Mouse (Mus musculus) kidney, adult 11 months (tissue): ENCODE measurements around the gene Chkb.
A peak's percentile ranks its signal among the peaks of the same experiment; 100 is the strongest.
"Not testable (repeated sequence)": the region's sequence is repeated elsewhere in the genome, so short reads cannot be mapped to it uniquely, and the experiment has no call there.

ENCODE experiments used
- DNase-seq: peaks from one replicate; pipeline ENCODE4 v3.0.0; 2022

Gene Chkb

GRCm38 (mm10) chr15:89452906-89453864 lies 23.5 kb upstream of the Chkb start:
- DNase-seq = peak; percentile 34

DNA sequence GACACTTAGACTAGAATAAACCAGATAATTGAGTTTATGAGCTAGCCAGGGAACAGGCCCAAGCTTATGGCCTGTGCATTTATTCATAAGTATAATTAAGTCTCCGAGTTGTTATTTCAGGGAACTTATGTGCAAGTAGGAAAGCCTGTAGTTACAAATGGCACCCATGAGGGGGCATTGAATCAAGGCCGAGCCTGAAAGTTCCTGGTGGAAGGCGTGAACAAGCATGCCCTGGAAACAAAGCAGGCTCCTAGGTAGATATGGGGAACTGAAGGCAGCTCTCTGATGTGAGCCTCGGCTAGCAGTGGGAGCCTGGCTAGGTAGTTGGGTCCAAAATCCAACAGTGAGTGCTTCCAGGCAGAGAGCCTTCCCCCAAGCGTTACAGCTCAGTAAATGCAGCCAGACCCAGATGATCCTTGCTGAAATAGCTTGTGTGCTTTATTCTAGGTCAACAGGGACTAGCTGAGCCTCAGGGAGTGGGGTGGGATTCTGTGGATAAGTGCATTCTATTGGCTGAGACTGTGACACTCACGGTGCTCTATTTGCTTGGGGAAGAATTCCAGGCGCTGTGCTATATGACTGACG lies 12.9 kb upstream of the Chkb start:
- no peak for DNase-seq

DNA sequence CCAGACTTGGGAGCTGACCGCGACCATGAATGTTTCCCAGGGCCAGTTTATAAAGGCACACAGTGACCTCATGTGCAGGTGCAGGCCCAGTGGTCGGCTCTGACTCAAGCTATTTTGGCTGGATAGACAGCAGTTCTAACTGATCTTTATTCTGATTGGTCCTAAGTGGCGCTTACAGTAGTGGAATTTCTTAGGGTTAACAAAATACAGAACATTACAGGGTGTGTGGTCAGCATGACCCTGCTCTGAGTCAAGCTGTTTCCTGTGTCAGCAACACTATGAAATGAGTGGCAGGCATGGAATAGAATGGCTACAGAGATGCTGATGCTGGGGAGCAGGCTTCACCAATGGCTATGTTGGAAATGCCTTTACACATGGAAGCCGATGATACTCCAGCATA lies 6.2 kb upstream of the Chkb start:
- DNase-seq = no peak

DNA sequence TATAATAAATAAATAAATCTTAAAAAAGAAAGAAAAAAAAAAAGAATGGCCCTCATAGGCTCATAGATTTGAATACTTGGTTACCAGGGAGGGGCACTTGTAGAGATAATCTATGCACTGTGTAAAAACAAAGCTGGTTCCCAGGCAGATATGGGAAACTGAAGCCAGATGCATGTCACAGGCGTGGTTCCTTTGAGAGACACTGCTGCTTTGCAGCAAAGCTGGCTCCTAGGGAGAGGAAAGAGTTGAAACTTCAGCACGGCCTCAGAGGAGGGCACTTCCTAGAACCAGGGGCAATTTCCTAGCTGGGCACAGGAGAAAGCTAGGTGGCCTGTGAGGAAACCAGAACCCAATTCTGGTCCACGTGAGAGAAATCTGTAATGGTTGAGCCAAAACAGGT lies 4.4 kb upstream of the Chkb start:
- no peak for DNase-seq

DNA sequence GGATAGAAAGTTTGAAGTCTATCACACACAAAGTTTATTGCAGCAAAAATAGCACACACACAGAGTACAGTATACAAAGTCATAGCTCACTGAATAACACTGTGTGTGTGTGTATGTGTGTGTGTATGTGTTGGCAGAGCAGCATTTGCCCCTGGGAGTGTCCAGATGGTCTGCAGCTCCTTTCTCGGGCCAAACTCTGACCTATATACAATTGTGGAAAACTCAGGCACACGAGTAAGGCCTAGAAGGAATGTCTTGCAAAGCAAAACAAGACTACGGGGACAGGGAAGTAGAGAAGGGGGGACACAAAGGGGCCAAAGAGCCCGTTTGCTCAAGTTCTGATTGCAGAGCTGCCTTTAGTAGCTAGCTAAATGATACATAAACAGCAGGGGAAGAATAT lies 3.2 kb upstream of the Chkb start:
- DNase-seq = no peak

DNA sequence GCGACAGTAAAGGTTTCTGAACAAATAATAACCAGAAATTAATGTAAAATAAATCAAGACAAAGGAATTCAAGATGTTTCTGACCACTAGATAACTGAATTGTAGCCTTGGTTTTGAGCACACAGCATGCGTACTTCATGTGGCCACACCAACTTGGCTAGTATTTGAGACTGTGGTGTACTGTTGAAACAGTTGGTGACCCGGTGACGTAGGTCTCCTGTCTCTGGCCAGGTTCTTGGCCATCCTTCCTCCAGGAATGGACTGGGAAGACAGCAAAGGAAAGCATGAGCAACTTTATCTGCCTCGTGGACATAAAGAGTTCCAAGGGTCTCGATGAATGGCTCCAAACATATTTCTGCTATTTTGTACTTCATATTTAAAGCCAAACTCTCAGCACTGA lies 2.1 kb upstream of the Chkb start:
- DNase-seq = no peak

DNA sequence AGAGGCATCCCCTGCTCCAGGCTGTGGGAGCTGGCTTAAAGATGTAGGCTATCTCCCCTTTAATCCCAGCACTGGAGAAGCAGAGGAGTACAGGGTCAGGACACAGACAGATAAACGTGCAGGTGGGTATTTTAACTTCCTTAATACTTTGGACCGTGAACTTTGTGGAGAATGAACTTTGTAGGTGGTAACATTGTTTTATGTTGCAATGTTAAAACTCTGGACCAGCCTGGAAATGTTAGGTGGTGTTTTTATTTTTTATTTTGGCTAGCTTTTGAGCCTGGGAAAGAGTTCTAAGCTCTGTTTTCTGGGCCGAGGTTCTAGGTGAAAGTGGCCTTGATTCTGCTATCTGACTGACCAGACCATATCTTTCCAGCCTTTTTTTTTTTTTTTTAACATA lies 1.6 kb upstream of the Chkb start:
- no peak for DNase-seq

- not testable (repeated sequence) for DNase-seq
Observed at GRCm38 (mm10) chr15:89430771-89431170, 1.1 kb upstream of the Chkb start.

DNA sequence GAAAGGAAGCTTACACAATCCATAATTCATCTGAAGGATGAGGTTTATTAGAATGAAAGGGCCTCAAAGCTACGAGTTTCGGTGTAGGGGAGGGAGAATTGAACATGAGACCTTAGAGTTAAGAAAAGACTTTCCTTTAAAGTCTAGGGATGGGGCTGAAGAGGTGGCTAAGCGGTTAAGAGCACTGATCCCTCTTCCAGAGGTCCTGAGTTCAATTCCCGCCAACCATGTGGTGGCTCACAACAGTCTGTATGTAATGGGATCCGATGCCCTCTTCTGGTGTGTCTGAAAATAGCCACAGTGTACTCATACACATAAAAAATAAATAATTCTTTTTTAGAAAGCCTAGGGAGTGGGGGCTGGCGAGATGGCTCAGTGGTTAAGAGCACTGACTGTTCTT lies 633 bp upstream of the Chkb start:
- no peak for DNase-seq

- no peak for DNase-seq
Observed at GRCm38 (mm10) chr15:89428821-89429351, 822 bp downstream of the Chkb start.

- no peak for DNase-seq
Observed at GRCm38 (mm10) chr15:89428136-89428790, 1.4 kb downstream of the Chkb start.

DNA sequence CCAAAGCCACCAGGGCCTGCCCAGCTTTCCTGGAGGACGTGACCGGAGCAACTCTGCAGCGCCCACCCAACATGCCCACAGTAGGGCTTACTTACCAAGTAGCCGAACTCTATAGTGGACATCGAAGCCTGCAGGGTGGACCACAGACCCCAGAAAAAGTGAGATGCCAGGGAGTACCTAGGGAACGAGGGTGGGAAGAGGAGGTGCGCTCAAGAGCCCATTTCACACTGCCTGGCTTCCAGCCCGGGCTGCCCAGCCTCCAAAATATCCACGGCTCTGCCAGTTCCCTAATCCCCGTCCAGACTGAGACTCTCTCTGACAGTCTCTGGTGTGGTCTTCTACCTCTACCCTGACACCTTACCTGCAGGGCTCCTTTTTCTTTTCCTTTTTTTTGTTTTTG lies 3.0 kb downstream of the Chkb start:
- DNase-seq = no peak

- peak; percentile 82 for DNase-seq
Observed at GRCm38 (mm10) chr15:89425711-89426121, 4.0 kb downstream of the Chkb start, which contains the start of gene Cpt1b. Gene Cpt1b, minus strand, starts transcription at chr15:89425863.

- no peak for DNase-seq
Observed at GRCm38 (mm10) chr15:89424621-89425020, 5.1 kb downstream of the Chkb start.

DNA sequence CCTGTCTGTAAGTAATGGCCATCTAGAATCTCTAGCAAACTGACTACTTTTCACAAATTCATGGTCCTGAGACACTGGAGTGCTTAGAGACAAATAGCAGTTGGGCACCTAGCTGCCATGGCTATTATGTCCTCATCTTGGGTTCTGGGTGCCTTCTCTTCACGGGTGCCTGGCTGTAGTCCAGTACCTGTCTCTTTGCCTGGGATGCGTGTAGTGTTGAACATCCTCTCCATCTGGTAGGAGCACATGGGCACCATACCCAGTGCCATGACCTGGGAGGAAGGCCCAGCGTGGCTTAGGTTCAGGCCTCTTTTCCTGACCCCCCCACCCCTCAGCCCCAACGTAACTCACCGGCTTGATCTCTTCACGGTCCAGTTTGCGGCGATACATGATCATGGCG lies 7.8 kb downstream of the Chkb start:
- no peak for DNase-seq

DNA sequence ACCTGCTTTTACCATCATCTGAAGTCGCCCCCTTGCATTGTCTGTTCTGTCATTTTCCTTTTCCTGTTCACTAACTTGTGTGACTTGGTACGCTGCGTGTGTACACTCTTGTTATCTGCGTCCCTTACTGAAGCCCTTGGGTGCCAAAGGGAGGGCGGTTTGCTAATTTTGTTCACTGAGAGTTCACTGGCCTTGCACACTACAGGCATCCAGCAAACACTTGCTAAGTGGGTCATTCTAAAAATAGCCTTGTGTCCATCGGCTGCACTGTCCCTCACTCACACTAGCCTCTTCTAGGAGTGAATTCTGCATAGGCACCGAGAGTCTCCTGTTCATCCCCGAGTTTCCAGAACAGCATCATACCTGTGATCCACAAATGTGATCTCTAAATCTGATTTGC lies 14.4 kb downstream of the Chkb start:
- DNase-seq = no peak

- no peak for DNase-seq
Observed at GRCm38 (mm10) chr15:89410118-89410517, 19.6 kb downstream of the Chkb start, which contains the start of gene Syce3. Gene Syce3, minus strand, starts transcription at chr15:89410503.

DNA sequence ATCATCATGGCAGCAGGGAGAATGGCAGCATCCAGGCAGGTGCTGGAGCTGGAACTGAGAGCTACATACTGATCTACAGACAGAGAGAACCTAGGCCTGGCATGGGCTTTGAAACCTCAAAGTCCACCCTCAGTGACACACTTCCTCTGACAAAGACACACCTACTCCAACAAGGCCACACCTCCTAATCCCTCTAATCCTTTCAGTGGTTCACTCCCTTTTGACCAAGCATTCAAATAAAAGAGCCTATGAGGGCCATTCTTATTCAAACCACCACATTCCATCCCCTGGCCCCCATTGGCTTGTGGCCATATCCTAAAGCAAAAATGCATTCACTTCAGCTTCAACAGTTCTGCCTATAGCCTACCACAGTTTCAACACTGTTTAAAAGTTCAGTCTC lies 23.0 kb downstream of the Chkb start:
- no peak for DNase-seq

DNA sequence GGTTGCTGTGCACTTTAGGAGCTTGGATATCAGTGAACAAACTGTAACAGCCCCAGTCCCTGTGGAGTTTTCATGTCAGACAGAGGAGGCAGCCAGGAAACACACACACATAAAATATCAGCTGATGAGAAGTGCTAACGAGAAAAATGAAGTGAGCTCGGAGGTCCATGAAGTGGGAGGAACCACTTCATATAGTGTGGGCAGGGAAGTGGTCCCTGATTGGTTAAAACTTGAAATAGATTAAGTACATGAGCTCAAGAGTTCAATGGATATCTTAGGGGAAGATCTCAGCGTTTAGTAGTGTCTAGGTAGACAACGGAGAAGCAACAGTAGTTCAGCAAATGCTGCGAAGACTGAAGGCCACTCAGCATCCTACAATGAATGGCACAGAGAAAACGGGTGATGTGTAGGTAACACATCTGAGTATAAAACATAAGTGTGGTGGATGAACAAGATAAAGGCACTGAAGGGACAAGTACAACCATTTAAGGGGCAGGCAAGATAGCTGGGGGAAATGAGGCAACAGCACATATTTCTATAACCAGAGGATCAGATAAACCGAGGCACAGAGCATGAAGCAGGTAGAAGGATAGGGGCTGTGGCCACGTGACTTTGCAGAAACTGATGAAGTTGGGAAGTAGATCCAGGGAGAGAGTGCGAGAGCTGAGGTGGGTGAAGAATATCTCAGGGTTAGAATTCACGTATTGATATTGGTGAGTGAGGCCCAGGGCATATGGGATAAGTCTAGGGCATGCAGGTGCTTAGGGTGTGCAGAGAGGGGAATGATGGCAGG lies 24.7 kb downstream of the Chkb start:
- no peak for DNase-seq

DNA sequence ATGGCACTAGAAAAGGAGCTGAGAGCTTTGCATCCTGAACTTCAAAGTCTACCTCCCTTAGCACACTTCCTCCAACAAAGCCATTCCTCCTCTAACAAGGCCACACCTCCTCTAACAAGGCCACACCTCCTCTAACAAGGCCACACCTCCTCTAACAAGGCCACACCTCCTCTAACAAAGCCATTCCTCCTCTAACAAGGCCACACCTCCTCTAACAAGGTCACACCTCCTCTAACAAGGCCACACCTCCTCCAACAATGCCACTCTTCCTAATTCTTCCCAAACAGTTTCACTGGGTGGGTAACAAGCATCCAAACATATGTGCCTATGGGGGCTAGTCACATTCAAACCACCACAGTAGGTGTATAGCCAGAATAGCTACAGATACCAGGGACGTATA lies 27.2 kb downstream of the Chkb start:
- DNase-seq = no peak

GRCm38 (mm10) chr15:89399716-89400115 lies 30.0 kb downstream of the Chkb start:
- no peak for DNase-seq

DNA sequence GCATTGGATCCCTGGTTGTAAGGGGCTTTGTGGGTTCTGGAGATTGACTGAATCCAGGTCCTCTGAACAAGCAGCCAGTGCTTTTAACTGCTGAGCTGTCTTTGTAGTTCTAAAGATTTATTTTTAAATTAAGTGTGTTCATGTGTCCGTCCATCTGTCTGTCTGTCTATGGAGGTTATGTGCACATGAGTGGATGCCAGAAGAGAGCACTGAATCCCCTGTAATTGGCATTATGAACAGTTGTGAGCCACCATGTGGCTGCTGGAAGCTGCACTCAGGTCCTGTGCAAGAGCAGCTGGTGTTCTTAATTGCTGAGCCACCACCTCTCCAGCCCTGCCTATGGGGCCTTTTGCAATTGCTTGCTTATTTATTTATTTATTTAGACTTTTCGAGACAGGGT lies 31.6 kb downstream of the Chkb start:
- no peak for DNase-seq

- peak; percentile 68 for DNase-seq
Observed at GRCm38 (mm10) chr15:89396883-89397282, 32.8 kb downstream of the Chkb start.
